Mouse (Mus musculus) intestine, embryonic 15.5 days (tissue): ENCODE results near the gene Gm20931. TPM values are rescaled to one million over a fixed set of nuclear protein-coding genes. Genes with fewer than 3 reads are reported as not detected.
"Not testable (repeated sequence)": the region's sequence is repeated elsewhere in the genome, so short reads cannot be mapped to it uniquely, and the experiment has no call there.

Experiments
- ATAC-seq: fragments of 200-750 bp; cut with Nextera tagmentation; 2 replicates; pipeline ENCODE4 v1.8.0; 2017; ENCODE audit warnings: moderate TSS enrichment, moderate library complexity
- H3K27ac ChIP-seq: fragments of 300-500 bp; sonication (generic); 2 replicates; pipeline ENCODE4 v1.5.1; 2015; ENCODE audit warnings: mild to moderate bottlenecking, inconsistent platforms
- H3K27me3 ChIP-seq: fragments of 300-500 bp; sonication (generic); replicated peaks from 2 replicates; pipeline ENCODE4 v1.6.1; 2015; ENCODE audit warnings: inconsistent platforms
- H3K36me3 ChIP-seq: fragments of 300-500 bp; sonication (generic); 2 replicates; pipeline ENCODE4 v1.6.1; 2015; ENCODE audit warnings: inconsistent platforms
- H3K4me1 ChIP-seq: fragments of 300-500 bp; sonication (generic); replicated peaks from 2 replicates; pipeline ENCODE4 v1.6.1; 2015; ENCODE audit warnings: inconsistent platforms
- H3K4me2 ChIP-seq: fragments of 300-500 bp; sonication (generic); replicated peaks from 2 replicates; pipeline ENCODE4 v1.6.1; 2015; ENCODE audit warnings: mild to moderate bottlenecking, inconsistent platforms
- H3K4me3 ChIP-seq: fragments of 300-500 bp; sonication (generic); replicated peaks from 2 replicates; pipeline ENCODE4 v1.5.1; 2015; ENCODE audit warnings: inconsistent platforms
- H3K9ac ChIP-seq: fragments of 300-500 bp; sonication (generic); 2 replicates; pipeline ENCODE4 v1.6.1; 2015; ENCODE audit warnings: inconsistent platforms
- H3K9me3 ChIP-seq: fragments of 300-500 bp; sonication (generic); 2 replicates; pipeline ENCODE4 v1.6.1; 2016; ENCODE audit warnings: inconsistent platforms
- WGBS: fragments of 180-500 bp; shearing (Covaris S2); methylation state at CpG from one replicate; pipeline ENCODE4 v1.1.7; 2015; 5-methylcytosine and 5-hydroxymethylcytosine counted together
- polyA plus RNA-seq: library from polyadenylated mRNA; unstranded; fragments of >200 nt; fragmentation: Nextera tagmentation; extraction: Ambion mirVana; gene quantifications from 2 replicates; pipeline ENCODE4 v1.2.1, GENCODE M21; 2015

Gene Gm20931
- not detected in 2 replicates for polyA plus RNA-seq

DNA sequence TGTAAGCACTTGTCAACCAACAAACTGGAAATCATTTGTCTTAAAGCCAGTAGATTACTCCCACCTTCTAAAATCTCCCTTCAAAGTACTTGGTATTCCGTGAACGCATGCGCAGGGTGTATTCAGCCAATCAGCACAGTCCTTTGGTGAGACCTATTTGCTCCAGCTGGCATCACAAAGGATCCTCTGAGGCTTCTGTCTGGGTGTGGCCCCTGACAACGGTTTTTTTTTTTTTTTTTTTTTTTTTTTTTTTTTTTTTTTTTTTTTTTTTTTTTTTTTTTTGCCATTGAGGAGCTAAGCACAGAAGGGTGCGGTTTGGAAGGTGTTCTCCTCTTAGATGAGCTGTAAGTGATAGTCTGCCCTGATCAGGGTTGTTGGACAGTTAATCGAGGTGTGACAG lies at the start of gene Gm20931:
Gm20931 (plus strand) TSS at position 301 of the 400 bp plus-strand sequence.
- not testable (repeated sequence) for H3K27me3 ChIP-seq, H3K9ac ChIP-seq, ATAC-seq, H3K4me1 ChIP-seq, H3K36me3 ChIP-seq, H3K27ac ChIP-seq, H3K9me3 ChIP-seq, H3K4me3 ChIP-seq, H3K4me2 ChIP-seq
- WGBS = no CpG with 5 or more reads among the region's 6 CpGs
